Mouse (Mus musculus): ENCODE results near the gene Abraxas2.

GRCm38 (mm10) chr7:132812619-132813415, 46.2 kb upstream of the Abraxas2 start:
- TF ChIP-seq CTCF (IDR thresholded peaks at IDR 0.05): no peak
- TF ChIP-seq EP300 (IDR thresholded peaks at IDR 0.05; ENCODE audit: insufficient read depth, low read depth, low read length): no peak
